Mouse (Mus musculus) kidney, adult 2 months (tissue): Measurements from ENCODE around the gene 1700031F05Rik. TPM values are rescaled to one million over a fixed set of nuclear protein-coding genes. Genes with fewer than 3 reads are reported as not detected.
"Not testable (repeated sequence)": the region's sequence is repeated elsewhere in the genome, so short reads cannot be mapped to it uniquely, and the experiment has no call there.

ENCODE experiments used
- DNase-seq: peaks from one replicate; pipeline ENCODE4 v3.0.0; 2021
- H3K27ac ChIP-seq: fragments of 200-500 bp; 2 replicates; pipeline ENCODE4 v1.5.1; 2012; ENCODE audit warnings: low read depth, low read length, control low read depth, inconsistent platforms; ENCODE audit not compliant: insufficient read depth
- H3K27me3 ChIP-seq: fragments of 200-500 bp; replicated peaks from 2 replicates; pipeline ENCODE4 v1.6.1; 2012; ENCODE audit warnings: mild to moderate bottlenecking, moderate library complexity, low read length, inconsistent platforms; ENCODE audit not compliant: control insufficient read depth, insufficient read depth
- H3K36me3 ChIP-seq: fragments of 200-500 bp; 2 replicates; pipeline ENCODE4 v1.6.1; 2012; ENCODE audit warnings: mild to moderate bottlenecking, moderate library complexity, low read length, inconsistent platforms; ENCODE audit not compliant: control insufficient read depth, insufficient read depth
- H3K4me1 ChIP-seq: fragments of 200-500 bp; 2 replicates; pipeline ENCODE4 v1.6.1; 2011; ENCODE audit warnings: low read length; ENCODE audit not compliant: control insufficient read depth, insufficient read depth
- H3K4me3 ChIP-seq: fragments of 200-500 bp; 2 replicates; pipeline ENCODE4 v1.5.1; 2011; ENCODE audit warnings: mild to moderate bottlenecking, low read depth, low read length, control low read depth; ENCODE audit not compliant: insufficient read depth
- CTCF ChIP-seq: fragments of 200-500 bp; conservative IDR thresholded peaks from 2 replicates; pipeline ENCODE4 v1.5.1; 2011; ENCODE audit warnings: low read depth, mild to moderate bottlenecking, control low read depth, low read length, moderate library complexity, mixed read lengths; ENCODE audit not compliant: insufficient read depth, insufficient read length
- POLR2A ChIP-seq: fragments of 200-500 bp; IDR thresholded peaks from one replicate; pipeline ENCODE4 v1.6.1; 2011; ENCODE audit warnings: low read depth, low read length, control low read depth
- WGBS: fragments of 180-500 bp; shearing (Covaris S2); methylation state at CpG from one replicate; pipeline ENCODE4 v1.1.7; 2018; 5-methylcytosine and 5-hydroxymethylcytosine counted together
- polyA plus RNA-seq: library from polyadenylated mRNA; depleted of rRNA; stranded (reverse); fragments of >200 nt; gene quantifications from 2 replicates; pipeline ENCODE4 v1.2.3, GENCODE M21; 2012; rRNA removed

The 1700031F05Rik gene
- 0.14 TPM in 1 of 2 replicates, not detected in the other for polyA plus RNA-seq

DNA sequence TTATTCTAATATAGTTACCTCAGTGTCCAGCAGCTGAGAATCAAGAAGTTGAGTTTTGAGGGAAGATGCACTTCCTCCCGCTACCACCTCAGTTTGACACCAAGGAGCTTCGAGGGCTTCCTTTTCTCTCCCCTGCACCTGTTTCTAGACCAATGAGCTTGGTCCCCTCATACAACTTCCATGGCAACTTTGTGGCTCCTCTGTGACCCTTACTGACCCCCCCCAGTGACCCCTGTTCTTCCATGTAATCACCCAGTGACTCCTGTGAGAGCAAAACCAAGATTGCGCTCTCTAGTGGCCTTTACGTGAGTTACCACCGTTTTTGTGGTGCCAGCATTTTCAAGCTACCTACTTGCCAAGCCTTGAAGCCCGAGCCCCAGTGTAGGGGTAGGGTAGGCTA is at the start of gene 1700031F05Rik:
Gene 1700031F05Rik (minus strand): TSS at position 101 of the 400 bp plus-strand sequence.
- Histone ChIP-seq H3K27me3 (no peaks in the 10 kb centered on the region), H3K4me3 (no peak within 1 kb of the TSS), H3K36me3 (no peaks in the 10 kb centered on the region), H3K4me1 (no peaks in the 10 kb centered on the region), H3K27ac (no peak within 1 kb of the TSS)
- DNase-seq, result no peak
- WGBS, result 87% methylated on average over 6 of the region's 6 CpGs
- TF ChIP-seq CTCF, result no peak
- no peak for TF ChIP-seq POLR2A

DNA sequence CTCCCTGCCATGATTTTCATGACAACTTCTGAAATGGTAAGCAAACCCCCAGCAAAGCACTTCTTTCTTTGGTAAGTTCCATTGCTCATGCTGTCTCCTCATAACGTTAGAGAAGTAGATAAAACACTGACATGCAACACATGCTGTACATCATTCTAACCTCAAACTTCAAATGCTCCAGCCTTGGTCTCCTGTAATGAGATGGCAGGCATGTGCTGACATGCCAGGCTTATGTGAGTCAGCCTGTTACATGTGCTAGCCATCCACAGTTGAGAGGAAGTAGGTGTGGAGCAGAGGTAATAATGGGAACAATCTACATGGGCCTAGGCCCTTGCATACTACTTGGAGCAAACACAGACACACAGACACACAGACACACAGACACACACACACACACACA is 47.1 kb upstream of the 1700031F05Rik start:
- H3K4me3 ChIP-seq, H3K4me1 ChIP-seq, H3K27ac ChIP-seq, H3K27me3 ChIP-seq, DNase-seq, H3K36me3 ChIP-seq: not testable (repeated sequence)
- 86% methylated on average over 1 of the region's 1 CpGs for WGBS

DNA sequence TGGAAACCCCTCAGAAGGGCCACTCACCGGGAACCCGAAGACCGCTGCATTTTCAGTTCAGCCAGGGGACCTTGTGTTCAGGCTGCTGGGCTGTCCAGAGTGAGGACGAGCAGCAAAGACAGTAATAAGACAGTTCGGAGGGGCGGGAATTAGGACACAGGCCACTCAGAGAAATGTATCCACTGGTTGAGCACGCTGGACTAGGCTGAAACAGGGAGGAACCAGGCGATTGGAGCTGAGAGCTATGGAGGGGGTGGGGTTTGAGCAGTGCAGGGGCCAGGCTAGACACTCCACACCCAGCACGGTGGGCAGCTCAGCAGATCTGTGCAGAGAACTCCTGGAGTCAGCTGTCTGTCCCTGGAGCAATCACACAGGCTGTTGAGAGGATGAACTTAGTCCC is 40.8 kb upstream of the 1700031F05Rik start, which contains the start of the genes Dmrtc1a and 1700011M02Rik:
Gene Dmrtc1a (minus strand): TSS at position 101 of the 400 bp plus-strand sequence.
Gene 1700011M02Rik (plus strand): TSS at position 319 of the 400 bp plus-strand sequence.
- not testable (repeated sequence) for H3K27ac ChIP-seq, H3K4me1 ChIP-seq, H3K4me3 ChIP-seq, H3K27me3 ChIP-seq, H3K36me3 ChIP-seq, DNase-seq
- WGBS, result 75% methylated on average over 8 of the region's 9 CpGs

DNA sequence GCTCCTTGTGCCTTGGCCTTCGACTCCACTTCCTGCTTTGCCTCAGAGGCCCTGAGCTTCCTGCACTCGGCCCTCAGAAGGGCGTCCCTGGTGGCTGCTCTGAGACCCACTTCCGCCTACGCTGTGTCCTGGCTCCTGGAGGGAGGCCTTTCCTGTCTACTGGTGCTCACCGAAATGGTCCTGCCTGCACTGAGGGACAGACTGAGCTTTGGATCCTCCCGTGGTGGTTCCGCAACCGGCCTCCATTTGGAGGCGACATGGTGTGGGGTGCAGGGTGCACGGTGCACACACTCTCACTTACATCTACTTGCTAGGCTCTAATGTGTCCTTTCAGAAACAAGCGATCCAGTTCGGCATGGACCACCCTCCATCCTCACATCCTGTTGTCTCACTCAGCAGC is 13.3 kb downstream of the 1700031F05Rik start, which contains the start of gene Dmrtc1c2:
Gene Dmrtc1c2 (minus strand): TSS at position 101 of the 400 bp plus-strand sequence.
- H3K4me3 ChIP-seq, H3K36me3 ChIP-seq, H3K27ac ChIP-seq, DNase-seq, H3K27me3 ChIP-seq, H3K4me1 ChIP-seq: not testable (repeated sequence)
- no CpG with 5 or more reads among the region's 13 CpGs for WGBS

DNA sequence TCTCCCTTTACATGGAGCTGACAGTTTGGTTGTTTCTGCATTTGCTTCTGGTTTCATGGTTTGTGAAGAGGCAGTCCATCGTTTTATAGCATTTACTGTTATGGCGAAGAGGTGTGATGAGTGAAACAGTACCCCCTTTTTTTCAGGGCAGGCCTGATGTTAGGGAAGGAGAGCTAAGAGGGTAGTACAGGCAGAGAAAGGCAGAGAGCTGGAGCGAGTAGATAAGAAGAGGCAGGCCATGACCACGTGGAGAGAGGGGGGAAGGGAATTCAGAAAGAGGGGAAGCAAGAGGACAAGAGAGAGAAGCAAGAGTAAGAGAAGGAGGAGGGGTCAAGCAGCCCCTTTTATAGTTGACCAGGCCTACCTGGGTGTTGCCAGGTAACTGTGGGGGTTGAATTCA is 55.5 kb downstream of the 1700031F05Rik start:
- WGBS, result 70% methylated on average over 4 of the region's 4 CpGs
- no peaks in the 10 kb centered on the region for H3K4me1 ChIP-seq

More for the DNA sequence above, 55.5 kb downstream of the 1700031F05Rik start:
- no peak overlapping the region for H3K27ac ChIP-seq
- H3K27me3 ChIP-seq, result no peaks in the 10 kb centered on the region
- TF ChIP-seq POLR2A (no peak), CTCF (no peak)
- H3K36me3 ChIP-seq, result no peaks in the 10 kb centered on the region
- DNase-seq, result no peak
- H3K4me3 ChIP-seq, result no peak overlapping the region

Other genes starting within 250 kb of the 1700031F05Rik start
- 5.6 and 6.1 TPM in 2 replicates for gene Phka1, start 223.7 kb downstream of the 1700031F05Rik start, polyA plus RNA-seq
- not detected in 2 replicates for gene Gm3880, start 181.0 kb downstream of the 1700031F05Rik start, polyA plus RNA-seq
- gene Gm9112, start 160.3 kb downstream of the 1700031F05Rik start, polyA plus RNA-seq, result not detected in 2 replicates
- gene Dmrtc1b, start 160.1 kb downstream of the 1700031F05Rik start, polyA plus RNA-seq, result not detected in 2 replicates
- not detected in 2 replicates for gene Dmrtc1c1, start 65.0 kb downstream of the 1700031F05Rik start, polyA plus RNA-seq
- not detected in 2 replicates for gene Dmrtc1c2, start 13.4 kb downstream of the 1700031F05Rik start, polyA plus RNA-seq
- 0.41 and 0.48 TPM in 2 replicates for gene Dmrtc1a, start 40.7 kb upstream of the 1700031F05Rik start, polyA plus RNA-seq
- gene 1700011M02Rik, start 40.9 kb upstream of the 1700031F05Rik start, polyA plus RNA-seq, result not detected in 2 replicates
- gene 1700018G05Rik, start 60.4 kb upstream of the 1700031F05Rik start, polyA plus RNA-seq, result 0.80 TPM in 1 of 2 replicates, not detected in the other